Mouse (Mus musculus): ENCODE measurements around the gene Cd36.

GRCm38 (mm10) chr5:17766006-17766677 is 122.5 kb downstream of the Cd36 start:
- no peak for TF ChIP-seq CTCF (IDR thresholded peaks at IDR 0.05; ENCODE audit: extremely low read depth, insufficient read depth, insufficient read length, insufficient replicate concordance)
- TF ChIP-seq POLR2A (IDR thresholded peaks at IDR 0.05; ENCODE audit: low read depth, low read length) = no peak

Measured in spleen, adult 2 months (tissue).